Mouse (Mus musculus): ENCODE results near the gene Zfp280d.

GRCm38 (mm10) chr9:72374074-72374473, 99.4 kb downstream of the Zfp280d start:
- TF ChIP-seq CTCF (IDR thresholded peaks at IDR 0.05; ENCODE audit: insufficient read depth, low read length) (no peak), POLR2A (IDR thresholded peaks at IDR 0.05; ENCODE audit: borderline replicate concordance, extremely low read depth, low read depth, low read length) (no peak)

Data from lung, adult 2 months (tissue).